Mouse (Mus musculus) embryonic facial prominence, embryonic 10.5 days (tissue): ENCODE measurements around the gene Mfsd12. TPM values are rescaled to one million over a fixed set of nuclear protein-coding genes. Genes with fewer than 3 reads are reported as not detected.

Experiments used
- DNase-seq: peaks from one replicate; pipeline ENCODE4 v3.0.0-alpha.2; 2017; ENCODE audit warnings: low spot score
- H3K27ac ChIP-seq: fragments of 300-500 bp; sonication (generic); replicated peaks from 2 replicates; pipeline ENCODE4 v1.5.1; 2016; ENCODE audit warnings: mild to moderate bottlenecking
- H3K27me3 ChIP-seq: fragments of 300-500 bp; sonication (generic); replicated peaks from 2 replicates; pipeline ENCODE4 v1.6.1; 2016; ENCODE audit warnings: low read depth, mild to moderate bottlenecking; ENCODE audit not compliant: poor library complexity, severe bottlenecking
- H3K36me3 ChIP-seq: fragments of 300-500 bp; sonication (generic); replicated peaks from 2 replicates; pipeline ENCODE4 v1.6.1; 2016; ENCODE audit warnings: mild to moderate bottlenecking, moderate library complexity
- H3K4me1 ChIP-seq: fragments of 300-500 bp; sonication (generic); 2 replicates; pipeline ENCODE4 v1.6.1; 2016
- H3K4me3 ChIP-seq: fragments of 300-500 bp; sonication (generic); 2 replicates; pipeline ENCODE4 v1.5.1; 2016; ENCODE audit warnings: mild to moderate bottlenecking, moderate library complexity
- H3K9me3 ChIP-seq: fragments of 300-500 bp; sonication (generic); 2 replicates; pipeline ENCODE4 v1.6.1; 2016; ENCODE audit warnings: mild to moderate bottlenecking
- WGBS: fragments of 180-500 bp; shearing (Covaris S2); methylation state at CpG from one replicate; pipeline ENCODE4 v1.1.7; 2016; 5-methylcytosine and 5-hydroxymethylcytosine counted together
- polyA plus RNA-seq: library from polyadenylated mRNA; unstranded; fragments of >200 nt; fragmentation: Nextera tagmentation; extraction: Ambion mirVana; gene quantifications from 2 replicates; pipeline ENCODE4 v1.2.1, GENCODE M21; 2016

Gene Mfsd12
- polyA plus RNA-seq, 1 experiment from 2014 or later, result 8.3 TPM

DNA sequence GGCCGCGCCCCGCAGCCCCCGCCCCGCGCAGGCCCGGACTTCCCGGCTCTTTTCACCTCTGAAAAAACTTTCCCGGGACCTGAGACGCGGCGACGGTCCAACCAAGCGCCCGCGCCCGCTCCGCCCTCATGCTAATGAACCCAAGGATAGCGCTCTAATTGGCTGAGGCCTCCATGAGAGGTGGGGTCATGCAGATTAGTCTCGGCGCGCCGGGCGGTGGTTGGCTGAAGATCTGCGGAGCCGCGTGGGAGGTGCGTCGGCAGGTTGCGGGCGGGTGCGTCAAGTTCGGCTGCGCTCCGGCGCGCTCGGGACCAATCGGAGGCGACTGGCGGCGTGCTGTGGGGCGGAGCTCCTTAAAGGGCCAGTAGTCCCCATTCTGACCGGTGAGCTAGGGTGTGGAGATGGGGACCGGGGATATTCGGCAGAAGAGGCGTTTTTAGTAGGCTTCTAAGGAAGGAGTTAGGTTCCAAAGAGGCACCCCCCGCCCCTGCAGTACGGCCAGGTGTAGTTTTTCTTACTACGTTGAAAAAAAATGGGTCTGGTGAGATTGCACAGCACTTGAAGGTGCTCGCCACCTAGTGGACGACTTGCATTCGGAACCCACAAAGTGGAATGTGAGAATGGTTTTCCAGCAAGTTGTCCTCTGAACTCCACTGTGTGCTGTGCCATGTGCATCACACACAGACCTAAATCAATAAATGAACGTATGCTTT lies 6.8 kb upstream of the Mfsd12 start, which contains the start of gene Hmg20b:
TSS of gene Hmg20b (minus strand) at position 130 of the 713 bp plus-strand sequence.
- Histone ChIP-seq H3K27ac (peak within 1 kb of the TSS; percentile 95), H3K27me3 (peaks cover 39% of the 10 kb centered on the region), H3K4me1 (peaks cover 66% of the 10 kb centered on the region), H3K9me3 (no peaks in the 10 kb centered on the region), H3K4me3 (peak within 1 kb of the TSS; percentile 98), H3K36me3 (peaks cover 32% of the 10 kb centered on the region)
- under 1% methylated on average over 54 of the region's 54 CpGs for whole genome bisulfite sequencing
- peak; percentile 100 for DNase-seq

DNA sequence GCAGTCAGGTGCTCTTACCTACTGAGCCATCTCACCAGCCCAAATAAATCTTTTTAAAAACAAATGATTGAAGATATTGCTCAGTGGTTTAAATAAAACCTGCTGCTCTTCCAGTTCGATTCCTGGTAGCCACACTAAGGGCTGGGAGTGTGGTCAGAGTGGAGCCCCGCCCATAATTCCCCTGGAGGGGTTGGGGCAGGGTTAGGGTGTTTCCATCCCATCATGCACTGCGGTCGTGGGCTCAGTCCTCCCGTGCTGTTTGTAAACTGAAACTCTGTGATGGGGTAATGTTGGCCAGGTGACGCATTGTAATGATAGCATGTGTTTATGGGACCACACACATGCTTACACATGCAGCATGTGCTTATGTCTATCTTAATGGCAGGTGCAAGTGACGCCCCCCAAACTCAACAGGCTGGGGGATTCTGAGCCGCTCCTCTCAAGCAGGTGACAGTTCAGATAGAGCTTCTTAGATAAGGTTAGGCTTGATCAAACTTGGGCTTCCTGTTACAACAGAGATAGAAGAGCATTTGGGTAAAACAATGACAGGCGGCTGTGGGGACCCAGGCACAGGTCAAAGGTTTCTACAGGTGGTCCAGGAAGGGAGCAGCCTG lies 5.5 kb upstream of the Mfsd12 start:
- peaks cover 19% of the 10 kb centered on the region for H3K36me3 ChIP-seq
- H3K27ac ChIP-seq, result no peak overlapping the region
- peaks cover 39% of the 10 kb centered on the region for H3K27me3 ChIP-seq
- no peaks in the 10 kb centered on the region for H3K9me3 ChIP-seq
- peak overlapping the region; percentile 25; the same call in 1 of the 2 replicates for H3K4me3 ChIP-seq
- no peak for DNase-seq
- H3K4me1 ChIP-seq, result peaks cover 62% of the 10 kb centered on the region
- 22% methylated on average over 9 of the region's 9 CpGs for WGBS

DNA sequence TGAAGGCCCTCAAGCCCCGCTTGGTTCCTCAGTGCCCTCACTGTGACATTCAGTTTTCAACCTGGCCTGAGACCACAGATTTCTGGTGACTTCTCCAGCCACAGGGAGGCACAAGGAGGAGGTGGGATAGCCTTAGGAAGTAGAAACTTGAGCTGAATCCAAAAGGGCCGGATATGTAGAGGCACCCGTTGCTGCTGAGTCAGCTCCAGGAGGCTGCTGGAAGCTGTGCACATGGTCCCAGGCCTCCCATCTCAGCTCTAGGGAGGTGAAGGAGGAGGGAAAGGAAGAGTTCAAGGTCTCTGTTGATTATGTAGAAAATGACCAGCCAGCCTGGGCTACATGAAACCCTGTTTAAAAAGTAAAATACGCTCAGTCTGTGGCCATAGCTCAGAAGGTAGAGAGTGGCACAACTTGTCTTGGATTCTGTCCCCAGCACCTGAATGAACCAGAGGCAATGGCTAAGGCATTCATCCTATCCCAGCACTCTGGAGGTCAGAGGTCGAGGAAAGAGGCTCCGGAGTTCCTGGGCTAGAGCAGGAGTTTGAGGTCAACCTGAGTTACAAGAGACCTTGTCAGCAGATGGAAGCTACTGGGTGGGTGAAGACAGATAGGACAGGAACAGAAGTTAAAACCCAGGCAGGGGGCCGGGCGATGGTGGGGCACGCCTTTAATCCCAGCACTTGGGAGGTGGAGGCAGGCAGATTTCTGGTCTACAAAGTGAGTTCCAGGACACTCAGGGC lies 2.4 kb upstream of the Mfsd12 start:
- H3K36me3 ChIP-seq, result 0 out of 2 replicates have a peak, but pooled peaks cover under 1% of the 10 kb centered on the region
- H3K4me1 ChIP-seq, result peaks cover 62% of the 10 kb centered on the region
- WGBS, result 57% methylated on average over 9 of the region's 9 CpGs
- no peak for DNase-seq
- H3K27me3 ChIP-seq, result peaks cover 41% of the 10 kb centered on the region
- H3K27ac ChIP-seq, result no peak overlapping the region; the same call in 1 of the 2 replicates
- H3K9me3 ChIP-seq, result no peaks in the 10 kb centered on the region
- no peak overlapping the region for H3K4me3 ChIP-seq

DNA sequence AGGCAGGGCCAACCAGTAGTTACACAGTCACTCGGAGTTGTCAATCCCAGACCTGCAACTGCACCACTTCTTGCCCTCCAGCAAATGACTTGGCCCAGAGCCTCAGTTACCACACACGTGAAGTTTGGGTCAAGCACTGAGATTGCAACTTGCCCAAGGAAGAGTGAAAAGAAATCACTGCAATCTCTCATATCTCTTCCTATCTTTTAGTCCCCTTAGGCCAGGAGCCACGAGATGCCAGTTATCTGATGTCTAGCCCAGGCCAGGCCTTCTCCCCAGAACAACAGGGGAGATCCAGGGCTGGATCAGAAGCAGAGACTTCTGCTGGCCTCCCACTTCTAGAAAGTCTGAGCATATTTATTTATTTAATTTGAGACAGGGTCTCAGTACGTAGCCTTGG lies 1.8 kb upstream of the Mfsd12 start:
- Histone ChIP-seq H3K9me3 (no peaks in the 10 kb centered on the region), H3K4me3 (no peak overlapping the region), H3K36me3 (0 out of 2 replicates have a peak, but pooled peaks cover 4% of the 10 kb centered on the region), H3K4me1 (peaks cover 66% of the 10 kb centered on the region), H3K27ac (no peak overlapping the region), H3K27me3 (peaks cover 42% of the 10 kb centered on the region)
- no peak for DNase-seq
- 70% methylated on average over 4 of the region's 4 CpGs for WGBS

DNA sequence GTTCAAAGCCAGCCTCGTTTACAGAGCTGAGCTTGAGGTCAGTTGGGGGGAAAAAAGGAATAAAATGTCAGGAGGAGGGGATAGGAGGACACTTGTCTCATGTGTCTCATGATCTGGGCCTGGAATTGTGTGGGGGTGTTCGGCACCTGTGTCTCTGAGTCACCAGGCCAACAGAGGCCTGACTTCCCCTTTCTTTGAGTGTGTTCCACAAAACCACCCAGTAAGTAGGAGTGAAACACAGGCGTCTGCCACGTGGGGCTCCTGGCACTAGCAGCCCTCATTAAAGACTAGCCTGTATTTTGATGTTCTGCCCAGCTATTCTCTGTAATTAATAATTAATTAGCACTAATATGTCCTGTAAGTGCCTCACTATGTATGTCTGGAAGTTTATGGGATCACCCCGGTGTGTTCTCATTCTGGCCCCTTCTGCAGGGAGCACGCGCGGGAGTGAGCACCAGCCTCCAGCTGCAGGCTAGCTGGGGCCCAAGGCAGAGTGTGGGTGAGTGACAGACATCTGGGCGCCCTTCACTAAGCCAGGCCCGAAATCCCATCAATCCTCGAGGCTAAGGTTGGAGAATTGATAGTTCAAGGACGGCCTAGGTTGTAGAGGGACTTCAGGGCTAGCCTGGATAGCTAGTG lies 820 bp upstream of the Mfsd12 start:
- Histone ChIP-seq H3K9me3 (no peaks in the 10 kb centered on the region), H3K27me3 (peaks cover 42% of the 10 kb centered on the region), H3K36me3 (peaks cover 12% of the 10 kb centered on the region; the same call in 1 of the 2 replicates), H3K4me1 (peaks cover 68% of the 10 kb centered on the region), H3K27ac (no peak overlapping the region; the same call in 1 of the 2 replicates), H3K4me3 (peak overlapping the region; percentile 85)
- no peak for DNase-seq
- 56% methylated on average over 12 of the region's 12 CpGs for WGBS

DNA sequence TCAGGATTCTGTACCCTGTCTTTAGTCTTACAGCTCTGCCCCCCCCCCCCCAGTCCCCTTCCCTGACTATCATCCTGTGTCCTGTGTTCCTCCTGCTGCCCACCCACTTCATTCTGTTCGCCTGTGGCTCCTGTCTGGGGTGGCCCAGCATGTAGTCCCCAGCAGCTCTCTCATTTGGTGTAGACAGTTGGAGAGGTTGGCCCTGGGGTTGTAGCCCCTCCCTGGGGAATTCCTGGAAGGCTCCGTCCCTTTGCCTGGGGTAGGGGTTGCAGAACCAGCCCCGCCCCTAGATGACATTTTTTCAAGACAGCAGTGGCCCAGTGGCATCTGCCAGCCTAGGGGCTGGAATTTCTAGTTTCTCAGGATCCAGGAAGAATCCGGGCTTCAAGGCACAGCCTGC lies 918 bp downstream of the Mfsd12 start:
- DNase-seq, result no peak
- Histone ChIP-seq H3K27ac (0 out of 2 replicates have a peak overlapping the region, but pooled peaks have one; percentile 85), H3K36me3 (peaks cover 29% of the 10 kb centered on the region), H3K4me3 (peak overlapping the region; percentile 85), H3K9me3 (no peaks in the 10 kb centered on the region), H3K27me3 (peaks cover 59% of the 10 kb centered on the region), H3K4me1 (peaks cover 80% of the 10 kb centered on the region)
- WGBS, result 25% methylated on average over 4 of the region's 4 CpGs

DNA sequence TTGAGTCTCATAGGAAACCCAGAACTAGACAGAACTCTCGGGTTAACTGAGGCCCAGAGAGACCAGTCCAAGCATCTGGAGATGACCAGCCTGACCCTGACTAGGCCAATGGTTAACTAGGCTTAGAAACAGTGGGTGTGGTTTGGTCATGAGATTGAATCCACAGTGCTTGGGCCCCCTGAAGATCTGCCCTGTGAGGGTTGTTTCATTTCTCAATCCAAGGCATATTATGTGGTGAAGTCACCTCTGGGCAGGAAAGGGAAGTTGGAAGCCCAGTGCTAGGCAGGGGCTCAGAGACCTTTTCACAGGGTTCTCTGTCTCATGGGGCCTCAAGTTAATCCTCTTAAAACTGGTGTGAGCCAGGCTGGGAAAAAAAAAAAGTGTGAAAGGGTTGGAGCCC lies 1.6 kb downstream of the Mfsd12 start:
- peaks cover 86% of the 10 kb centered on the region for H3K4me1 ChIP-seq
- peaks cover 32% of the 10 kb centered on the region for H3K36me3 ChIP-seq
- peak overlapping the region; percentile 85 for H3K4me3 ChIP-seq
- DNase-seq, result no peak
- H3K9me3 ChIP-seq, result no peaks in the 10 kb centered on the region
- peaks cover 65% of the 10 kb centered on the region for H3K27me3 ChIP-seq
- 63% methylated on average over 1 of the region's 1 CpGs for WGBS
- H3K27ac ChIP-seq, result no peak overlapping the region

DNA sequence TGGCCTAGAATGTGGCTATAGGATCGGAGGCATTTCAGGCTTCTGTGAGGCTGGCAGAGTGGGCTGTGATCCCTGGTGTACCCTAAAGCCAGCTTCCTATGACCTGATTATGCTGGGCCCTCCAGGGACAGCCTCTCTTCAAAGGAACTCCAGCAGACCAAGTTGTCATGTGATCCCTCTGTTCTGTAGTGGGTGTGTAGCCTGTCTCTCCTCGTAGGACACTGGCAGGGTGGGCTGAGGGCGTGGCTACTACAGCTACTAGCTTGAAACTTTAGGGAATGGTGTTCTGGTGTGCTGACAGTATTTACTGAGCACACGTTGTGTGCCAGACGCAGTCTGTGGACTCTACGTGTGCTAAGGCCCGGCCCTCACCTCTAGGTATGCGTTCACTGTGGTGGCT lies 3.4 kb downstream of the Mfsd12 start:
- peak overlapping the region; percentile 17; the same call in 1 of the 2 replicates for H3K4me3 ChIP-seq
- WGBS, result 72% methylated on average over 8 of the region's 8 CpGs
- peaks cover 34% of the 10 kb centered on the region for H3K36me3 ChIP-seq
- peaks cover 91% of the 10 kb centered on the region for H3K4me1 ChIP-seq
- DNase-seq, result no peak
- H3K9me3 ChIP-seq, result no peaks in the 10 kb centered on the region
- H3K27ac ChIP-seq, result 0 out of 2 replicates have a peak overlapping the region, but pooled peaks have one; percentile 16
- peaks cover 79% of the 10 kb centered on the region for H3K27me3 ChIP-seq

DNA sequence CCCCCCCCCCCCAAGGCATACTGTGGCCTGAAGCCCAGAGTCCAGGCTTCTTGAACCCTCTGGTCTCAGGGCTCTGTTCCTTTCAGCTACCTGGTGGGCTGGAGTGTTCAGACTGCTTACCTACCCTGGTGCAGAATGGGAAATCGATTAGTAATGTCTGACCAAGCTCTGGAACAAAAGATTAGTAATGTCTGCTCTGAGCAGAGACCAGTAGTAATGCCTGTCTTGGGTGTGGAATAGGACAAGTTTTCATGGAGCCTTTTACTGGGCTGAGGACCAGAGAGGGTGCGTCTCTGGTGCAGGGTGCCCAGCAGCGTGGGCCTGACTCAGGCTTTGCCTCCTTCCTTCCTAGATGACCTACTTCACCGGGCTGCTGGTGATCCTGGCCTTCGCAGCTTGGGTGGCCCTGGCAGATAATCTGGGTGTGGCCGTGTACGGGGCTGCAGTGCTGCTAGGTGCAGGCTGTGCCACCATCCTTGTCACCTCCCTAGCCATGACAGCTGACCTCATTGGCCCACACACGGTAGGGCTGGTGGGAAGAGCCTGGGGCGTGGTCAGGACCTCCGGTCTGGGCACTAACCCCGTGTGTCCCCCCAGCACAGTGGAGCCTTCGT lies 5.2 kb downstream of the Mfsd12 start:
- no peaks in the 10 kb centered on the region for H3K9me3 ChIP-seq
- peaks cover 69% of the 10 kb centered on the region for H3K27me3 ChIP-seq
- peaks cover 48% of the 10 kb centered on the region for H3K36me3 ChIP-seq
- H3K27ac ChIP-seq, result no peak overlapping the region
- peak overlapping the region; percentile 54; the same call in 1 of the 2 replicates for H3K4me3 ChIP-seq
- DNase-seq, result no peak
- WGBS, result 76% methylated on average over 12 of the region's 12 CpGs
- H3K4me1 ChIP-seq, result peaks cover 97% of the 10 kb centered on the region

DNA sequence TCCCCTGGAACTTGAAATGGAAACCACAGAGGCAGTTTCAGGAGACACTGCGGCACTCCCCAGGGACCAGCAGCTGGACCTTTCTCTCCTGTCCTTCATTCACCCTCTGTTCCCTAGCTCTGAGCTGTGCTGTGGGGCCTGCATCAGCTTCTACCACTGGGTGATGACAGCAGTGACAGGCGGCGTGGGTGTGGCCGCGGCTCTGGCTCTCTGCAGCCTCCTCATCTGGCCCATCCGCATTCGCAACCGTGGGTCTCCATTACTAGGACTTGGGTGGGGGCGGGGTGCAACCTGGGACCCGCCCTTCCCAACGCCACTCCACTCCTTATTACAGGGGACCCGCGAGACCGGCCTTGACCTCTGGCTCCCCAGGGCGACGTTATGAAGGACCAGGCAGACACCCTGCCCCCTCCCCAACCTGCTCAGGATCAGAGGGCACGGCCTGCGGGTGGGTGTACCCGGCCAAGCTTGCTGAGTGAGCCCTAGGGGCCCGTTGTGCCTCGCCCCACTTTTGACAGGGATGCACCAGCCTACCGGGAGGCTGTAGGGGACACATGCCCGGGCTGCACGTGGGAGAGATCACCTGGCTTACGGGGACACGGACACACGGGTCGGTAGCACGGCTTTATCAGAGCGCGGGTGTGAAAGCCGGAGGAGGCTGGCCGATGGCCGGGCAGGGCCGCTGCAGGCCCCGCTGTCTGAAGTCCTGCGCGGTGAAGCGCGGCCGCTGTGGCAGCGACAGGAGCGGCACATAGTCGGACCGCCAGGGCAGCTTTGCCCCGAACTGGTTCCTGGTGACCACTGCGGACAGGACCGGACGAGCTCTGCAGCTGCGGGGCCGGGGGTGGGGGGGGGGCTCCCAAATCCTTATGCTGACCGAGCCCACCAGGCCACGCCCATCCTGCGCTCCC lies 6.4 kb downstream of the Mfsd12 start:
- WGBS, result 8% methylated on average over 54 of the region's 54 CpGs
- H3K4me3 ChIP-seq, result peak overlapping the region; percentile 54
- peaks cover 60% of the 10 kb centered on the region for H3K36me3 ChIP-seq
- peak overlapping the region; percentile 66 for H3K27ac ChIP-seq
- peaks cover 57% of the 10 kb centered on the region for H3K27me3 ChIP-seq
- DNase-seq, result no peak
- H3K4me1 ChIP-seq, result peaks cover 85% of the 10 kb centered on the region
- no peaks in the 10 kb centered on the region for H3K9me3 ChIP-seq

DNA sequence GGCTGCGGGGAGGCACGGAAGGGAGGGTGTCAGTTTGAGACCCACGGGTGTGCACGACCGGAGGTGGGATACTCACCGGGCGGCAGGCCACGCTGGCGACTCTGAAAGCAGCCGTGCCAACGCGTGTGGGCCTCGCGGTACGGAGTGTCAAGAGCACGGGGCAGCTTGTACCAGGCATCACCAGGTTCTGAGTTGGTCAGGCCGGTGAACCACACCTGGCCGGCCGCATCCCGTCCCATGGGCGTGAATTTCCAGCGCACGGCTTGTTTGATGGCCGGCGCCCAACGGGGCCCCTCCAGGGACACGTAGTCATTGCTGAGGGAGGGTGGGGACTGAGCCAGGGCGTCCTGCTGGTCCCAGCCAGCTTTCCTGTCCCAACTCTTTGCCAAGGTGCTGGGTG lies 7.4 kb downstream of the Mfsd12 start:
- H3K4me1 ChIP-seq, result peaks cover 76% of the 10 kb centered on the region
- peaks cover 48% of the 10 kb centered on the region for H3K27me3 ChIP-seq
- H3K36me3 ChIP-seq, result peaks cover 70% of the 10 kb centered on the region
- no peak for DNase-seq
- no peak overlapping the region for H3K27ac ChIP-seq
- H3K4me3 ChIP-seq, result peak overlapping the region; percentile 54
- 13% methylated on average over 28 of the region's 28 CpGs for WGBS
- no peaks in the 10 kb centered on the region for H3K9me3 ChIP-seq
